Mouse (Mus musculus): ENCODE measurements around the gene Cd200.
"Not testable (repeated sequence)": the region's sequence is repeated elsewhere in the genome, so short reads cannot be mapped to it uniquely, and the experiment has no call there.

Gene Cd200

GRCm38 (mm10) chr16:45408425-45409063, at the start of gene Cd200:
Cd200 (minus strand) TSS chr16:45409053.
- ATAC-seq (ENCODE audit: low TSS enrichment) = peak; percentile 87

GRCm38 (mm10) chr16:45454762-45455161, 45.9 kb upstream of the Cd200 start:
- no peak for ATAC-seq (ENCODE audit: low TSS enrichment)

GRCm38 (mm10) chr16:45437230-45437739, 28.4 kb upstream of the Cd200 start:
- ATAC-seq (ENCODE audit: low TSS enrichment) = no peak

GRCm38 (mm10) chr16:45435591-45435990, 26.7 kb upstream of the Cd200 start:
- no peak for ATAC-seq (ENCODE audit: low TSS enrichment)

- ATAC-seq (ENCODE audit: low TSS enrichment) = no peak
Measured at GRCm38 (mm10) chr16:45427651-45428050, 18.8 kb upstream of the Cd200 start.

- ATAC-seq (ENCODE audit: low TSS enrichment) = no peak
Measured at GRCm38 (mm10) chr16:45413497-45413896, 4.6 kb upstream of the Cd200 start.

- ATAC-seq (ENCODE audit: low TSS enrichment) = not testable (repeated sequence)
Measured at GRCm38 (mm10) chr16:45409064-45409446, 202 bp upstream of the Cd200 start.

GRCm38 (mm10) chr16:45407645-45408400, 1.0 kb downstream of the Cd200 start:
- peak; percentile 28 for ATAC-seq (ENCODE audit: low TSS enrichment)

GRCm38 (mm10) chr16:45407091-45407490, 1.8 kb downstream of the Cd200 start:
- ATAC-seq (ENCODE audit: low TSS enrichment) = 0 out of 2 replicates have a peak, but pooled peaks have one; percentile 28

GRCm38 (mm10) chr16:45402951-45403350, 5.9 kb downstream of the Cd200 start:
- no peak for ATAC-seq (ENCODE audit: low TSS enrichment)

GRCm38 (mm10) chr16:45402036-45402435, 6.8 kb downstream of the Cd200 start:
- ATAC-seq (ENCODE audit: low TSS enrichment) = no peak

- ATAC-seq (ENCODE audit: low TSS enrichment) = peak; percentile 64
Measured at GRCm38 (mm10) chr16:45399947-45400555, 8.8 kb downstream of the Cd200 start.

GRCm38 (mm10) chr16:45399411-45399810, 9.4 kb downstream of the Cd200 start:
- no peak for ATAC-seq (ENCODE audit: low TSS enrichment)

- ATAC-seq (ENCODE audit: low TSS enrichment) = peak; percentile 45
Measured at GRCm38 (mm10) chr16:45397440-45397839, 11.4 kb downstream of the Cd200 start.

- ATAC-seq (ENCODE audit: low TSS enrichment) = no peak
Measured at GRCm38 (mm10) chr16:45392246-45392645, 16.6 kb downstream of the Cd200 start.

- ATAC-seq (ENCODE audit: low TSS enrichment) = no peak
Measured at GRCm38 (mm10) chr16:45391680-45392079, 17.2 kb downstream of the Cd200 start.

GRCm38 (mm10) chr16:45390286-45390956, 18.4 kb downstream of the Cd200 start:
- no peak for ATAC-seq (ENCODE audit: low TSS enrichment)

GRCm38 (mm10) chr16:45389833-45390232, 19.0 kb downstream of the Cd200 start:
- ATAC-seq (ENCODE audit: low TSS enrichment) = no peak

- ATAC-seq (ENCODE audit: low TSS enrichment) = no peak
Measured at GRCm38 (mm10) chr16:45389041-45389440, 19.8 kb downstream of the Cd200 start.

GRCm38 (mm10) chr16:45381811-45382210, 27.0 kb downstream of the Cd200 start:
- ATAC-seq (ENCODE audit: low TSS enrichment) = no peak

- ATAC-seq (ENCODE audit: low TSS enrichment) = no peak
Measured at GRCm38 (mm10) chr16:45378959-45379358, 29.9 kb downstream of the Cd200 start.
